In genomic region chr13:112170872-112171271, GRCm38 (mm10) we compare ENCODE assay signal across 24 mouse cellular contexts.
DNase-seq lines count a peak whose midpoint lies in the region; ATAC-seq lines count a peak whose summit lies in the region.
"Had no signal": no experiment of that assay in that cellular context is flagged by ENCODE, and none has a peak within 500 bp of the region (broad histone marks: within the 10 kb centered on the region; RNA-seq: fewer than 3 reads in every experiment).

No protein-coding gene starts in this region.

- H3K4me2 ChIP-seq in lung, embryonic 15.5 days = no peak overlapping the region
- H3K4me2 ChIP-seq: forebrain, embryonic 13.5 days; heart, embryonic 13.5 days; hindbrain, embryonic 14.5 days had no signal

- no peak for ATAC-seq in lung, embryonic 15.5 days (ENCODE audit: borderline replicate concordance, extremely low read depth, low FRiP score, low TSS enrichment)
- peak; percentile 27; the same call in 1 of the 2 replicates for ATAC-seq in megakaryocyte, adult 5-6 weeks (ENCODE audit: poor library complexity, severe bottlenecking)
- ATAC-seq: activated CD4-positive, CD25-positive, alpha-beta regulatory T cell, adult 4 months; forebrain, embryonic 13.5 days; forebrain, embryonic 16.5 days; hindbrain, postnatal 0 days; inflammation-experienced regulatory T-cells, adult 6 months had no signal

- DNase-seq in heart, adult 11 months = peak; percentile 22
- DNase-seq in heart, adult 18-20 months = no peak
- DNase-seq in lung, postnatal 14 days = no peak
- DNase-seq in spleen, postnatal 14 days (ENCODE audit: low spot score in 2 of 2) = no peak
- DNase-seq: adrenal gland, adult 8-10 months; adrenal gland, postnatal 25 days; cerebellum, adult 11-12 months; cerebellum, adult 8-10 months; cerebellum, postnatal 10 days; cerebellum, postnatal 36 days; gastrocnemius, adult 2 months; gastrocnemius, postnatal 14 days; heart, postnatal 14 days; heart, postnatal 4 days had no signal

- H3K27me3 ChIP-seq in lung, embryonic 15.5 days = no peaks in the 10 kb centered on the region
- H3K27me3 ChIP-seq: heart, embryonic 13.5 days had no signal

- no peak overlapping the region for H3K9ac ChIP-seq in lung, embryonic 15.5 days
- H3K9ac ChIP-seq: forebrain, embryonic 13.5 days; heart, embryonic 13.5 days; hindbrain, embryonic 14.5 days had no signal

- peak overlapping the region; percentile 80 for H3K27ac ChIP-seq in lung, embryonic 15.5 days
- H3K27ac ChIP-seq: forebrain, embryonic 10.5 days; forebrain, embryonic 13.5 days; gastrocnemius, adult 2 months; heart, embryonic 13.5 days; hindbrain, embryonic 14.5 days; hindbrain, postnatal 0 days had no signal

- peaks cover 13% of the 10 kb centered on the region for H3K4me1 ChIP-seq in lung, embryonic 15.5 days

- 72% methylated on average over 3 of the region's 3 CpGs for WGBS in lung, embryonic 15.5 days

- no peaks in the 10 kb centered on the region for H3K36me3 ChIP-seq in lung, embryonic 15.5 days
- H3K36me3 ChIP-seq: forebrain, embryonic 10.5 days; heart, embryonic 13.5 days had no signal

- no peaks in the 10 kb centered on the region for H3K9me3 ChIP-seq in lung, embryonic 15.5 days
- H3K9me3 ChIP-seq: forebrain, embryonic 10.5 days; forebrain, embryonic 13.5 days; heart, embryonic 13.5 days had no signal

- H3K4me3 ChIP-seq in lung, embryonic 15.5 days = no peak overlapping the region
- H3K4me3 ChIP-seq: forebrain, embryonic 10.5 days; forebrain, embryonic 13.5 days; gastrocnemius, adult 2 months; heart, embryonic 13.5 days had no signal
